1 mouse cellular context compared by ENCODE assay signal in the genomic region with DNA sequence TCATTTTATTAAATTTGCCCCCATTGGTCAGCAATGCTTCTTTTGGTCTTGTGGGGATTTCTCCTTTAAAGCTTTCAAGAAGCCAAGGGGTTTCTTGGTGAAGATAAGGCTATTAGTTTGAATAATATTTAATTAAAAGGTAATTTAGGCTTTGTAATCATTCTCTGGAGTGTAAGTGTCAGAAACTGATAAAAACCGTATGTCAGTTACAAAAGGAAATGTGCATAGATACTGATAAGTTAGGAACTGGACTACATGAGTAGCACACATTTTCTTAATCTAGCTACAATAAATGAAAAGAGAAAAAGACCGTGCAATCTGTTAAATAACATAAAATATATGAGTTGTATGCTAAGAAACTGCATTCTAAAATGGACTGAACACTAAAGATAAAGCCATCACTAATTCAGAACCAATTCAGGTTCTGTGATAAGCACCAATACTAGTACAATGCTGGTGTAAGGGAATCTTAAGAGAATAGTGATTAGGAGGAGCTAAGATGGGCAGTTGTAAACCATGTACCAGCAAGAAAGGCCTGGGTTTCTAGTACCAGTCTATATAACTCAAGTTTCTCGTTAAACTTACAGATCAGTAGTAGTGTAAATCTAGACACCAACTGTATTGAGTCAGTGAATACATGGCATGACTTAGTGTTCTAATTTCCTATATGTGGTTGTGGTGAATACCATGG.
TF ChIP-seq lines count a peak whose summit lies in the region.

No protein-coding gene starts in this region.

TF ChIP-seq in MEL, 35 proteins besides CTCF, POLR2A, EP300 and RAD21 (continued from another document):
- TF ChIP-seq POLR2AphosphoS2 (IDR thresholded peaks at IDR 0.05; ENCODE audit: low read length) (no peak), SIN3A (IDR thresholded peaks at IDR 0.05; ENCODE audit: low read length) (peak; percentile 87), NELFE (IDR thresholded peaks at IDR 0.05; ENCODE audit: low read depth, low read length) (no peak), RCOR1 (IDR thresholded peaks at IDR 0.05; ENCODE audit: low read depth, low read length) (peak; percentile 85), NRF1 (IDR thresholded peaks at IDR 0.05; ENCODE audit: insufficient read depth, low read depth, low read length, poor library complexity, severe bottlenecking) (no peak), JUND (IDR thresholded peaks at IDR 0.05; ENCODE audit: low read depth, low read length) (peak; percentile 38; the same call in 1 of the 2 replicates), TCF12 (IDR thresholded peaks at IDR 0.05; ENCODE audit: low read depth, low read length) (peak; percentile 99), GATA1 (IDR thresholded peaks at IDR 0.05; ENCODE audit: low read depth, low read length) (peak; percentile 99)
